Mouse (Mus musculus) brain, embryonic 14.5 days (tissue): Measurements from ENCODE around the gene Muc2.

Experiments used
- CTCF ChIP-seq: fragments of 200-500 bp; IDR thresholded peaks from 2 replicates; pipeline ENCODE4 v1.5.1; 2012; ENCODE audit warnings: inconsistent platforms, mild to moderate bottlenecking, moderate library complexity, borderline replicate concordance; ENCODE audit not compliant: insufficient read depth, insufficient read length; ENCODE audit errors: extremely low read depth
- POLR2A ChIP-seq: fragments of 200-500 bp; IDR thresholded peaks from 2 replicates; pipeline ENCODE4 v1.6.1; 2012; ENCODE audit warnings: mild to moderate bottlenecking, inconsistent platforms, borderline replicate concordance; ENCODE audit not compliant: poor library complexity, insufficient read depth, insufficient read length, severe bottlenecking; ENCODE audit errors: extremely low read depth

DNA sequence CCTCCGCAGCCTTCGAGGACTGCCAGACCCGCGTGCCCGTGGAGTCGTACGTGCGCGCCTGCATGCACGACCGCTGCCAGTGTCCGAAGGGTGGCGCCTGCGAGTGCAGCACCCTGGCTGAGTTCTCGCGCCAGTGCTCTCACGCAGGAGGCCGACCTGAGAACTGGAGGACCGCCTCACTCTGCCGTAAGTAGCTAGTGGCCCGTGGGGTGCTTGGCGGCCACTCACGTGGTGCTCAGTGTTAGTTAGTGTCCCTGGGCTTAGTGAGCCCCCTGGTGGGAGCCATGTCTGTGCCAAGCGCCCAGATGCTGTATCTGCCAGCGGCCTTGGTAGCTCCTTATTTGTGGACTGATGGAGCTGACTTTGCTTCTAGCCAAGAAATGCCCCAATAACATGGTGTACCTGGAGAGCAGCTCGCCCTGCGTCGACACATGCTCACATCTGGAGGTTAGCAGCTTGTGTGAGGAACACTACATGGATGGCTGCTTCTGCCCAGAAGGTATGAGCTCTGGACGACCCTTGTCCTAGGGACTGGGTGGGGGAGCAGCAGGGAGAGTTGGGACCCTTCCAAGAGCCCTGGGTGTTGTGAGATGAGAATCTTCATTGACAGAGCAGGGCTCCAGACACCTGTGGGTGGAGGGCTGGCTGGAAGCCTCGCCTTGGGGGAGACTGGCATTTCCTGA is 3.6 kb downstream of the Muc2 start:
- TF ChIP-seq POLR2A (no peak), CTCF (no peak)
